Mouse (Mus musculus) E14TG2a.4 (cell line): ENCODE measurements around the gene Lcor.

Experiments used
- CTCF ChIP-seq: conservative IDR thresholded peaks from 2 replicates; pipeline ENCODE4 v1.5.1; 2014; ENCODE audit warnings: low read length
- NANOG ChIP-seq: IDR thresholded peaks from 2 replicates; pipeline ENCODE4 v1.6.1; 2014; ENCODE audit warnings: borderline replicate concordance, low read length, mixed read lengths
- POU5F1 ChIP-seq: IDR thresholded peaks from 2 replicates; pipeline ENCODE4 v1.6.1; 2014; ENCODE audit warnings: low read length, borderline replicate concordance

DNA sequence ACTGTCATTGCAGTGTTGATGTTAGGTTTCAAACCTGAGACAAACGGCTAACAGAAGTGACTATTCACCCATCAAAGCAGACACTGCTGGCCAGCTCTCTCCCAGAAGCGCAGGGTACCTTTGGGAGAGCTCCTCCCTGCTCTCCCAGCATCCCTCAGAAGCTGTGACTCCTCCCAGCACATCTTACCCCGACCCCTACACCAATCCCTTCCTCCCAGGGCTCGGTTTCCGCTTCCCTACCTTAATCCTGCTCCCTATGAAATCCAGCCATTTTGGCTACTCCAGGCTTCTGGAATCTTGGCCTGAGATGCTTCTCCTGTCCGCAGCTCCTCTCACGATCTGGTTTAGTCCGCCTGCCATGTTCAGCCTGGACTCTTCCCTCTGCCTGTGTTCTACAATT lies 37.9 kb upstream of the Lcor start:
- TF ChIP-seq CTCF (no peak), NANOG (no peak), POU5F1 (no peak)
